Mouse (Mus musculus): Measurements from ENCODE around the gene Rusc2.

Gene Rusc2

GRCm38 (mm10) chr4:43381408-43382154 lies at the start of gene Rusc2:
Gene Rusc2, plus strand, starts transcription at chr4:43381979.
- DNase-seq (ENCODE audit: low read depth), result peak; percentile 95

- DNase-seq (ENCODE audit: low read depth), result no peak
Observed at GRCm38 (mm10) chr4:43334771-43335170, 47.0 kb upstream of the Rusc2 start.

GRCm38 (mm10) chr4:43336176-43336575 lies 45.6 kb upstream of the Rusc2 start:
- no peak for DNase-seq (ENCODE audit: low read depth)

- DNase-seq (ENCODE audit: low read depth), result no peak
Observed at GRCm38 (mm10) chr4:43340096-43340804, 41.5 kb upstream of the Rusc2 start.

- DNase-seq (ENCODE audit: low read depth), result no peak
Observed at GRCm38 (mm10) chr4:43341276-43341891, 40.4 kb upstream of the Rusc2 start.

- DNase-seq (ENCODE audit: low read depth), result no peak
Observed at GRCm38 (mm10) chr4:43342443-43342842, 39.3 kb upstream of the Rusc2 start.

GRCm38 (mm10) chr4:43344932-43345331 lies 36.8 kb upstream of the Rusc2 start:
- DNase-seq (ENCODE audit: low read depth), result no peak

GRCm38 (mm10) chr4:43349206-43349605 lies 32.6 kb upstream of the Rusc2 start:
- no peak for DNase-seq (ENCODE audit: low read depth)

- peak; percentile 35 for DNase-seq (ENCODE audit: low read depth)
Observed at GRCm38 (mm10) chr4:43350038-43350560, 31.7 kb upstream of the Rusc2 start.

GRCm38 (mm10) chr4:43353662-43354061 lies 28.1 kb upstream of the Rusc2 start:
- no peak for DNase-seq (ENCODE audit: low read depth)

- no peak for DNase-seq (ENCODE audit: low read depth)
Observed at GRCm38 (mm10) chr4:43364914-43365560, 16.7 kb upstream of the Rusc2 start.

- no peak for DNase-seq (ENCODE audit: low read depth)
Observed at GRCm38 (mm10) chr4:43367295-43367694, 14.5 kb upstream of the Rusc2 start.

- DNase-seq (ENCODE audit: low read depth), result no peak
Observed at GRCm38 (mm10) chr4:43367787-43368186, 14.0 kb upstream of the Rusc2 start.

GRCm38 (mm10) chr4:43371406-43371805 lies 10.4 kb upstream of the Rusc2 start:
- peak; percentile 61 for DNase-seq (ENCODE audit: low read depth)

- peak; percentile 50 for DNase-seq (ENCODE audit: low read depth)
Observed at GRCm38 (mm10) chr4:43372155-43372554, 9.6 kb upstream of the Rusc2 start.

GRCm38 (mm10) chr4:43374266-43374665 lies 7.5 kb upstream of the Rusc2 start:
- DNase-seq (ENCODE audit: low read depth), result no peak

GRCm38 (mm10) chr4:43379601-43380000 lies 2.2 kb upstream of the Rusc2 start:
- no peak for DNase-seq (ENCODE audit: low read depth)

- no peak for DNase-seq (ENCODE audit: low read depth)
Observed at GRCm38 (mm10) chr4:43380951-43381350, 828 bp upstream of the Rusc2 start.

GRCm38 (mm10) chr4:43382155-43383020 lies 609 bp downstream of the Rusc2 start:
- no peak for DNase-seq (ENCODE audit: low read depth)

- DNase-seq (ENCODE audit: low read depth), result peak; percentile 57
Observed at GRCm38 (mm10) chr4:43383246-43384082, 1.7 kb downstream of the Rusc2 start.
